Mouse (Mus musculus) megakaryocyte-erythroid progenitor cell, adult 5-6 weeks (primary cell): ENCODE data around the gene Scn7a. TPM values are rescaled to one million over a fixed set of nuclear protein-coding genes. Genes with fewer than 3 reads are reported as not detected.

Source experiments
- ATAC-seq: replicated peaks from 2 replicates; pipeline ENCODE4 v1.8.0; 2016; ENCODE audit warnings: mild to moderate bottlenecking, inconsistent platforms; ENCODE audit not compliant: severe bottlenecking, poor library complexity, low FRiP score, low TSS enrichment
- total RNA-seq, 2 experiments: library from RNA; stranded (forward) in 1 of 2; stranded (reverse) in 1 of 2; fragments of 200-1000, 215-1000 nt in 1 of 2; fragments of >200 nt in 1 of 2; fragmentation: Nextera tagmentation in 1 of 2; gene quantifications; 2 replicates each; pipeline ENCODE4 v1.2.3; 2014 to 2017

Gene Scn7a
- not detected in 2 replicates for total RNA-seq (2014; fragmentation: Nextera tagmentation)
- not detected in 2 replicates for total RNA-seq (2017)

DNA sequence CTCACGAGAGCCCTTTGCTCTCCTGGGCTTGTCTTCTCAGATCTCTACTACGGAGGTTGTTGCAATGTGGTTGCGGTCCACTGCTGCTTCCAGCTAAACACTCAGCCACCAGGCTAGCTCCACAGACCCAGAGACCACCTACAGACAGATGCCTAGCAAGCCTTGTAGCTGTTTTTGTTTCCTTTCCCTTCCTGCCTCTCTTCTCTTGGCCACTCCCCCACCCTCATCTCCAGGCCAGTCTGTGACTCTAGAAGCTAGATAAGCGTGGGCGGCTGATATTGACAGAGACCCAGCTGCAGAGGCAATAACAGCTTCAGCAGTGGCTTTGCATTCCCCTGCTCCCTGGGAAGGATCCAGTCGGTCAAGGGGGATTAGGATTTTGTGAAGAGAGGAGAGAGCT, at the start of gene Scn7a:
Gene Scn7a (minus strand): TSS at position 150 of the 400 bp plus-strand sequence.
- ATAC-seq = no peak

DNA sequence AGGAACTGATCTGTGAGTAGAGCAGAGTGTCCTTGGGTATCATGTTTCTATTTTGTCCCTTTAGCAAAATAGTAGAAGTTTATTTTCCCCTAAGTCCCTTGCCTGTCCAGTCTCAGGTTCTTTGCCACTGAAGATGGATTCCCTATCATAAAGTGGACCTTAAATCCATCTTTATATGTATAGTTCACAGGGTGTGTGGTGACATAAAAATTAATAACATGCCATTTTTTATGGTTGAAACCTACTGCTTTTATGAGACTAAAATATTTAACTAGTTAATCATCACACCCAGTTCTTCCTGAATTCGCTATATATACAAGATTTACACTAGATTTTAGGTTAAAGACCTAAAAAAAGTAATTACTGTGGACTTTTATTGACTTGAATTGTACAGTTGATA, 43.0 kb upstream of the Scn7a start:
- ATAC-seq = no peak

DNA sequence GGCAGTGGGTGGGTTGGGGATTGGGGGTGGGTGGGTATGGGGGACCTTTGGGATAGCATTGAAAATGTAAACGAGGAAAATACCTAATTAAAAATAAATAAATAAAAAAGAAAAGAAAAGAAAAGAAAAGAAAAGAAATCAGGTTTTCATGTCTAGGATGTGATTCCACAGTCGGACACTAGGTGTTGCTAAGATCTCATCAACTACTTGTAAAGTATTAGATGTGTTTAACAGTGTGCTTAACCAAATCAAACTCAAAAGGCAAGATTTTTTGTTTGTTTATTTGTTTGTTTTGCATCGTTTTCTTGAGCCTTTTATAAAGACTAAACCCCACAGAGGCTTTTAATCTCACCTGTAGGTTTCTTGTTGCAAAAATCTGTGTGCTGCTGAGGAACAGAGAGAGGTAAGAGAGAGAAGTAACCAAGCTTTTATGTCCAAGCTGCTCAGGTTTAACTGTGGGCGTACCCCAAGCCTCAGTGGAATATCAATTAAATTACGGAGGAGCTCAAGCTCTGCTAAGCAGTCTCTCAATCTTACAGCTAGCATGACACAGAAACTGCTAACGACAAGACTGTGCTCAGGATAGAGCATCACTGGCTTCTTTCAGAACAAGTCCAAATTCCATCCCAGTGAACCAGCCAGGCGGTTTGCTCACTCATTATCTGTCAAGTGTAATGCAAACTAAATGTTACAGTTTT, 35.3 kb upstream of the Scn7a start:
- ATAC-seq = no peak

DNA sequence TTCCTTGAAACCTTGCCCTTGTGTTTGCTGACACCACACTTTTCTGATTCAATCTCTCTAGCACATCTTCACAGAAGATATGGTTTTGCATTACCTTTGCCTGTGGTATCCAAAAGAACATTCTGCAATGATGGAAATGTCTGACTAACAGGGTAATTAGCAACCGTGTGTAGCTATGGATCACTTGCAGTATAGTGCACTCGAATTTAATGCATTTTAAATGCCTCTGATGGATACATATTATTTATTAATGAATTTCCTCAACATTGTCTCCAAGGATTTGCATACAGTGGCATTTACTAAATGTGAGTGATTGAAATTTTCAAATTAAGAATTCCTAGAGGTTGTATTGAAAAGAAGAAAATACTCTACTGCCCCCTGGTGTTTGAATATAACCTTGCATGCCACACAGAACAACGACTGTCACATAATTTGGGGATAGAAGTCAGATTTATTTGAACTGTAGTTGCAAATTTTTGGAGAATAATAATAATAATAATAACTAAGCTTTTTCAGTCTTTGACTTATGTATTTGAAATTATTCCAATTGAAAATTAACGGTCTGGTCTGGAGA, 15.0 kb upstream of the Scn7a start:
- ATAC-seq = no peak

DNA sequence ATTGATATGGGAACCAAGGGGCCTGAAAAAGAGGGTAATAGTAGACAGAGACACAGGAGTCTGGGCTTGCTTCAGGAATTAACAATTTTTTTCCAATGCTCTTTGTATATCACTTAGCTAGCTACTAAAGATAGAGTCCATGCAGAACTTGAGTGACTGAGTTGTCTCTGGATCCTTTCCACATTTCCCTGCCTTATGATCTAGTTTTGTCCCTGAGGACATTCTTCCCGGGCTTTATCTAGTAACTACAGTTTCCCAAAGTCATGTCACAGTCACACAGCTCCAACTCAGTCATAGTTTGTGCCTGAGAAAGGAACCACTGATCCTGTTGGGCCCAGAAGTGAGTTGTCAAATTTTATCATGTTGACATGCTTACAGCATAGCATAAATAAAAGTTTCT, 12.8 kb upstream of the Scn7a start:
- ATAC-seq = no peak

DNA sequence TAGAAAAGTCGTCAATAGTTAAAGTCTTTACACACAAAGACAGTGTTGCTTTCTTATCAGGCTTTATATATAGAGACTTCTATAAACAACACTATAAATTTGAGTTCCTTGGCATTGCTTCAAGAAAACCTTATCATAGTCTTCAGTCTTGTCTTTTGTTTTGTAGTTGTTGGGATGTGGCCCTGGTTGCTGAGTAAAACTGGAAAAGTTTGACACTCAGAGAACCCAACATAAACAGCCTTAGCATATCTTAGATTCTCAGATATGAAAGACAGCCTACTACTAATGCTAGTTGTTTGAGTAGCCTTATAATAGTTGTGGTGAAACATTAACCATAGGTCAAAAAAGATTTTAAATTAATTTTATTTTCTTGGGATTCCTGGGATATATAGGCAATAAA, 6.9 kb upstream of the Scn7a start:
- no peak for ATAC-seq

DNA sequence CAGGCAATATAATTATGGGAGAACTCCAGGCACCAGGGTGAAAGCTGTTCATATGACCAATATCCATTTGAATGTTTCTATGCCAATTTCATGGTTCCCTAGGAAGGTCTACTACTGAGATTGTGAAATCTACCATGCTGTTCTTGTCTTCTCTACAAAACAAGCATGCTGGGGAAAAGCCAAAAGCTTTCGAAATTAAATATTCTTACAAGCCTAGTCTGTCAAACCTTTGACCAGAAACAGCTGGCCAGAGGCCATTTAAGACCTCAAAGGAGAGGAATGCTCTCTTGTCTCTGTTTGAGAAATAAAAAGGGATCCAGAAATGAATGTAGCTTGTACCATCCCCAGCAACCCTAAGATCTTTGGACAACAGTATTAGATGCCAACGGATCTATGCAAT, 3.8 kb downstream of the Scn7a start:
- ATAC-seq = no peak

DNA sequence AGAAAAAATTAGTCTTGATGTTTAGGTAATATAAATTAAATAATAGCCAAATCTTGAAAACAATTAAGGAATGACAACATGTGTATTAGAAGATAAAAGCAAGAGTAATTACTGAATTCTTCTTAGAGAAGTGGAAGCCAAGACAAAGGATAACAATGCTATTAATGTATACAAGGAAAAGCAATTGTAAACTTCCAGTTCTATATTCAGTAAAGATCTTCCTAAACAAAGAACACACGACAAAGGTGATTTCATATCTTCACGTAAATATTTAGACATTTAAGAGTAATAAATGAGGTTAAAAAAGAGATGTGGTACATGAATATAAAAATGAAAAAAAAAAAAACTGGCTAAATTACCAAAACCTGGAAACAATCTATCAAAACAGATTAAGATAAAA, 16.7 kb downstream of the Scn7a start:
- ATAC-seq = no peak

DNA sequence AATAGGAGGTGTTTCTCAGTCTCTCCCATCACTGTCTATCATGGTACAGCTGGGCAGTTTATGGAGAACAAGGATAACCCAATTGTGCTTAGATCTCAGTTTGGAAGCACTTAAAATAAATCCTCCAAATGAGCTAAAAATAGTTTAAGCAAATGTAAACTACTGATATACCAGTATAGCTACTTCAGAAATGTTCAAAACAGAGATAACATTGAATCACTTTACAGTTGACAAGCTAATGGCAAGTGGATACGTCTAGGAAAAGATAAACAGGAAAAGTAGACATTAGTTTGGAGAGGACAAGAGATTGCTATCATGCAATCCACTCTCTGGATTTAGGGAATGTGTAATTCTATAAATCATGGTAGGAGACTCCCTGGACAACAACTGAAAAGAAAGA, 19.5 kb downstream of the Scn7a start:
- ATAC-seq = no peak

DNA sequence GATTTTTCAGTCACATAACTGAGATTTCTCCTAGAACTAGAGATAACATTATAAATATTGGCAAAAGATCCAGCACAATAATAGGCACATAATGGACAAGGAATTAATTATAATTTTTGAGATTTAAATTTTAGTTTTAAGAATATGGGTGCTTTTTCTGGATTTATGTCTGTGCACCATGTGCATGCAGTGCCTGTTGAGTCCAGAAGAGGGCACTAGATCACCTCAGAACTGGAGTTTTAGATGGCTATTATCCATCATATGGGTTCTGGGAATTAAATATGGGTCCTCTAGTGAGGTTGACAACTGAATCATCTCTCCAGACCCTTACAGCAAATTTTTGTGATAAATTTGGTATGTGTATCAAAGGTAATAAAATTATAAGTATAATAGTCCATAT, 21.8 kb downstream of the Scn7a start:
- no peak for ATAC-seq

DNA sequence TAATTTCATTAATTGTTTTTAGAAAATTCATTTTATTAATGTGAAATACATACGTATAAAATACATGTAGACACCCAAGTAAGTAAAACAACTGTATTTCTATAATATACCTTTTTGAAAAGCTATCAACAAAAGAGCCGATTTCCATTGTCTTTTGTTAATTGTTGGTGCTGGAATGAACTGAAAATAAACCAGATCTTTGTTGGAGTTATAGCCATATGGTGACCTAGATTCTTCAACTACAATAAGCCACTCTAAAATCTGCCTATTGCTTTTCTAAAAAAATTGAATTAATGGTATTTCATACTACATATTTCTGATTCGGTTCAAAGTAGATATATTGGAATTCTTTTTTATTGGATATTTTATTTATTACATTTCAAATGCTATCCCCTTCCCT, 56.7 kb downstream of the Scn7a start:
- ATAC-seq = no peak

DNA sequence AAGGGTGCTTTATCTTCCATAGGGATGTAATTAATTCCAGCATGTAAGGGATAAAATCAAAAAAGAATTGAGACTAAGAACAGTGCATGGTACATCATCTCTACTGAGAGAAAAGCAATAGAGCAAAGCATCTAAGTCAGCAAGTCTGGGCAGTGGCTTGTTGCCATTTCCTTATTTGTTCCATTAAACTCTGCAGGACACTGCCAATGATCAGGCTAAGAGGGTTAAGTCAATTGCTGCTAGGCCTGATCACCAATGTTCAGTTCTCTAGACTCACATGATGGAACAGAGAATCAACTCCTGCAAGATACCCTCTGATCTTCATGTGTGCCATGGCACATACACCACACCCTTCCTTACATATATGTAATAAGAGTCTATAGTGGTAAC, 57.1 kb downstream of the Scn7a start:
- ATAC-seq = no peak

DNA sequence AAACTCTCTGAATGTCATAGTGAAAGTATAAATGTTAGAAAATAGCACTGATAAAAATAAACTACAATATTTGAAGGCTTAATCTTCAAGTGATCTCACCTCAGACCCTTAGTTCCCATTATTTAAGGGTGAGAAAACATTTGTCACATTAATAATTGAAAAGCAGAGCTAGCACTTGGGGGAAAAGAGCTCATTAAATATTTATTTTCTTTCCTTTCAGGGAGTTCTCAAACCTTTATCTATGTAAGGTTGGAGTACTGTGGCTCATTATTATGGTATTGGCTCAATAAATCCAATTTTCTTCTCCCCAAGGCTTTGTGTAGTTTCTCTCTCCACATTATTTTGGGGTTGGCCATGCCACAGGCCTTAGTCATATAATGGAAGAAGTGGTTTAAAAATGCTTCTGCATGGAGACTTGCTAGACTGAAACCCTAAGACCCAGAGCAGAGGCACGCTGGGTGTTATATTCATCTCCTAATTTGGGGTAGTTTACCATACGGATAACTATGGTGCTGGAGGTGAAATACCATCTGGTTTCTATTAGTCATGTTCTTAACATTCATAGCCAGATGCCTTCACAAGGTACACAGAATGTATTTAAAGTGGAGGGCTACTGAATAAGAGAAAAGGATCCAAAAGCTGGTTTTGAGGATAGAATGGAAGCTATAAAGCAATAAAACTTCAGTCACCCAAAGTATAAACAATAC, 57.7 kb downstream of the Scn7a start:
- no peak for ATAC-seq

DNA sequence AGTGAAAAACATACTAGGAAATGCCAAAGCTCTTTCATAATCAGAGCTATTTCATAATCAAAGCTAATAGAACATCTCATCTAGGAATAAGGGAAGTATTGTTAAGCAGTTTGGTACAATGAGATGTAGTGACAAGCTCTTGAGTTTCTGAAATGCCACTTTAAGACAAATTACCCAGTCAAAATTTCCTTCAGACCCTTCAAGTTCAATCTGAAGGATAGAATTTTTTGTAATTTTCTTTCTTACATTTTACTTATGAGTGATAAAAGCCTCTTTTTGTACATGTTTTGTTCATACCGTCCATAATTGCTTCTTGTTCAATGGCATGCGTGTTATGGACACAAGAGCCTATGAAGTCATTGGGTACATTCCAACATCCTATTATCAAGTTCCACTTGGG, 72.6 kb downstream of the Scn7a start:
- ATAC-seq = no peak

DNA sequence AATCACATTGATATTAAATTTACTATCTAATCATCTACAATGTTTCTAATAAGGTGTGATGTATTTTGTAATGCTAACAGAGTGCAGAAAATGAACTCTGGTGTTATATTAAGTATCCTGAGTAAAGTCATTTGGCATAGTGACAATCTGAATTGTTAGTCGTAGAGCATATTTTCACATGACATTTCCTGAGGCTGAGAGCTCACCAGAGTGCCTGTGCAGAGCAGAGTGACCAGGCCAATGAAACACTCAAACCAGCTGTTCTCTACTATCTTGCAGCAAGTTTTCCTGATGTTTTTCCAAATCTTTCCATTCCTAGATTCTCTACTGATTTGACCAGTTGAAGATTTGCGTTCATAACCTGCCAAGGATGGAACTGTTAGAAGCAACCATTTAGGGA, 92.4 kb downstream of the Scn7a start:
- ATAC-seq = no peak

DNA sequence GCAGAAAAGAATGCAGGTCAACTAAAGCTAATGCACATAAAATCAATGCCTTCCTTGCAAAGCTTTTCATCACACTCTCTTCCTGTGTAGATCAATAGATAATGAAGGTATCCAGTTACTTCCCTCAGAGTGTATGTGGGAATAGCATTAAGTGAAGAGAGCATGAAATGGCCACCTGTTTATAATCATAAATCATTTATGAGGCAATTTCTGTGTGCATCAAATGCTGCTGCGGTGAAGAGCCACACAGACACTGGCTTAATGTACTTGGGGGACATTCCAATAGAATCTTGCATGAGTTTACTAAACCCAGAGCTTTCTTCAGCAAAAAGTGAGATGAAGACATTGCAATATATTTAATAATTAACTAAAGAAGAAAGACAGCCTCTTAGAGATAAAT, 122.7 kb downstream of the Scn7a start:
- ATAC-seq = no peak

DNA sequence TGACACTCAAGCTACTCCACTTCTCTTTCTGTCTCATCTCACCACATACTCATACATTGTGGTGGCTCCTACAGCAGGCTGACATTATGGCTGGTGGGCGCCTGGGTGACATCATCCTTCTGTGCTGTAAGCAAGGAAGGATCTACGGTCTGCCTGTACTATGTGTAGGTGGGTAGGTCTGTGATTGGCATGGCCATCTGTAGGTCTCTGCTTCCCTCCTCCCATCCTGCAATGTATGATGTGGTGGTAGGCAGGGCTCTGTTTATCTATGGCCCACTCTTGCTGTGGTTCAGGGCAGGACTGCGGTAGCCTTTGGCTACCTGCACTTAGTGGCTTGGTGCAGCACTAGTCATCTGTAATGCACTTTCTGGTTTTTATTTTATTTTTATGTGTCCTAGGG, 128.3 kb downstream of the Scn7a start:
- ATAC-seq = no peak

DNA sequence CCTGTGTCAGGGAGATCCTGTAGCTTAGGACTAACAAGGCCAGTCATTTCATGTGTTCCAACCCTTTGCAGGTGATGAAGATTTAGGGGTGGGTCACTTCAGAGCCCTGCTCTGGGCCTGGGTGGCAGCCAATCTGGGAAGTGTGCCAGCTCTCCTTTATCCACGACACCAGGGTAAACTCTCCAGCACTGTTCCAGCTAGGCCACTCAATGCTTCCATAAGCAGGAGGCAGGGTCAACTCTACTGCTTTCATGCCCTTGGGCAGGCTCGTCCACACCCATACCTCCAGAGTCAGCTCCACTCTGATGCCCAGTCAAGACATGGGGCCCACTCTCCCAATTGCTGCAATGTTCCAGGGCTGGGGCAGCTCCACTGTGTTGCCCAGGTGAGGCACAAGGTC, 129.3 kb downstream of the Scn7a start:
- ATAC-seq = no peak

DNA sequence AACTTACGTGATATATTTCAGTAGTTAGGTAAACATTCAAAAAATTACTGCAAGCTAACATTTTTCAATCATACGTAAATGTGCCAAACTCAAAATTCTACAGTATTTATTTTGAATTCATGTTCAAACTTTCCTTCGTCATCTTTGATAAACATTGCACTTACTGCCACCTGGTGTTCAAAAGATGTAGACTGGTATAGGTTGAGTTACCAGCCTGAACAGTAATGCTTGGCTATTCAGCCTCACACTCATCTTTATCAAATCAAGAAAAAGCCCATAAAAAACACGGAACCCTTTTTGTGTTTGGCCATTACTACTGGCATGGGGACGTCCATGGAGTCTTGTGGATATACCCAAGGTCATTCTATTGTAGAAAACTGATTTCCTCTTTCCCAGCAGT, 140.3 kb downstream of the Scn7a start:
- no peak for ATAC-seq

DNA sequence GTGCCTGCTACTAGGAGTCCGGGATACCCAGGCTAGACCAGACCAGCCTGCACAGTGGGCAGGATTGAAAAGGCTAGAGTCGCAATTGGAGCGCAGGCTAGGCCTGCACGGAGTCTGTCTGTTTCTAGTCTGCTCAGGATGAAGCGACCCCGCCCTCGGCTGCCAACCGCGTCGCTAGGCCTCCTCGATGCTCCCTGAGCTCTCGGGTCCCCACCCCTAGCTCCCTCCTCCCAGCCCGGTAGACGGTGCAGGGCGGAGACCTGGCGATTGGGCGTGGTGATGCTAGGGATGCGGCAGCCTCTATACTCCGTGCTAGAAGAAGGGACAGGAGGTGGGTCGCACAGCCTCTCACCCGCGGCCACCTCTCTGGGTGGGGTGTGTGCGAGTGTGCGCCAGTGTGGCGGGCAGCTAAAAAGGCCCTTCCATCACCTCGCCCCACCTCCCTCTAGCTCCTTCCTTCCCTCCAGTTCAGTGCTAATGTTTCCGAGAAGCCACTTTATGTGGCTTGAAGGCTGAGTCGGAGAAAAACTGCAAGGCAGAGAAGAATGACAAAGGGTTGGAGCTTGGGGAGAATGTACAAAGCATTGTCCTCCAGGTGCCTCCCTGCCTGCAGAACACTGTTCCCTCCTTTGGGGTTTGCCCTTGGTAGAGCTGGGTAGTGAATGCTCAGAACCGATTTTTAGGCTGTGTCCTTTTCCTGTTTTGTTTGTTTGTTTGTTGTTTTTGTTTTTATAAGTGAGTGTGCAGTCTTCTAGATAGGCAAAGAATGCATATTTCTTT, 149.9 kb downstream of the Scn7a start, which contains the start of gene Scn9a:
Gene Scn9a (minus strand): TSS at position 383 of the 780 bp plus-strand sequence.
- peak; percentile 26; the same call in 1 of the 2 replicates for ATAC-seq
